Mouse (Mus musculus) megakaryocyte, embryonic 14.5 days (primary cell): Measurements from ENCODE around the gene Atn1. TPM values are rescaled to one million over a fixed set of nuclear protein-coding genes. Genes with fewer than 3 reads are reported as not detected.

Source experiments
- H3K27me3 ChIP-seq: replicated peaks from 2 replicates; pipeline ENCODE3; 2012; ENCODE audit warnings: inconsistent platforms
- H3K36me3 ChIP-seq: replicated peaks from 2 replicates; pipeline ENCODE3; 2012; ENCODE audit warnings: low read length, inconsistent platforms, mixed read lengths
- H3K4me1 ChIP-seq: 2 replicates; pipeline ENCODE4 v1.6.1; 2012; ENCODE audit warnings: inconsistent platforms
- H3K4me3 ChIP-seq: replicated peaks from 2 replicates; pipeline ENCODE3; 2012; ENCODE audit warnings: moderate library complexity, mild to moderate bottlenecking, inconsistent platforms
- H3K9me3 ChIP-seq: 2 replicates; pipeline ENCODE4 v1.6.1; 2012; ENCODE audit warnings: inconsistent platforms
- FLI1 ChIP-seq: IDR thresholded peaks from 2 replicates; pipeline ENCODE4 v1.6.1; 2012; ENCODE audit warnings: low read length, inconsistent platforms, mixed read lengths
- GATA1 ChIP-seq: IDR thresholded peaks from 3 replicates; pipeline ENCODE4 v1.6.1; 2012; ENCODE audit warnings: mixed read lengths, low read length, inconsistent platforms, borderline replicate concordance
- polyA plus RNA-seq: library from polyadenylated mRNA; stranded (reverse); fragments of >175 nt; gene quantifications from 2 replicates; pipeline ENCODE4 v1.2.3, GENCODE M21; 2012; ENCODE audit warnings: low replicate concordance; ENCODE audit not compliant: insufficient read depth

Gene Atn1
- polyA plus RNA-seq, 1 experiment = 38.5 TPM

- Histone ChIP-seq H3K27me3 (no peaks in the 10 kb centered on the region), H3K9me3 (no peaks in the 10 kb centered on the region), H3K4me3 (peak overlapping the region; percentile 96), H3K4me1 (peaks cover 80% of the 10 kb centered on the region), H3K36me3 (peaks cover 67% of the 10 kb centered on the region)
- no peak for TF ChIP-seq GATA1
- TF ChIP-seq FLI1 = no peak
Observed at GRCm38 (mm10) chr6:124712918-124713317, 43.4 kb downstream of the Atn1 start.

- Histone ChIP-seq H3K27me3 (no peaks in the 10 kb centered on the region), H3K9me3 (no peaks in the 10 kb centered on the region), H3K36me3 (peaks cover 67% of the 10 kb centered on the region), H3K4me3 (peak within 1 kb of the TSS; percentile 96), H3K4me1 (peaks cover 81% of the 10 kb centered on the region)
- TF ChIP-seq GATA1 = no peak
- TF ChIP-seq FLI1 = peak; percentile 84
Observed at GRCm38 (mm10) chr6:124711824-124712782, 44.2 kb downstream of the Atn1 start, which contains the start of the genes Emg1 and Phb2. Gene Emg1 (minus strand): TSS chr6:124712178. Gene Phb2 (plus strand): TSS chr6:124712336.

DNA sequence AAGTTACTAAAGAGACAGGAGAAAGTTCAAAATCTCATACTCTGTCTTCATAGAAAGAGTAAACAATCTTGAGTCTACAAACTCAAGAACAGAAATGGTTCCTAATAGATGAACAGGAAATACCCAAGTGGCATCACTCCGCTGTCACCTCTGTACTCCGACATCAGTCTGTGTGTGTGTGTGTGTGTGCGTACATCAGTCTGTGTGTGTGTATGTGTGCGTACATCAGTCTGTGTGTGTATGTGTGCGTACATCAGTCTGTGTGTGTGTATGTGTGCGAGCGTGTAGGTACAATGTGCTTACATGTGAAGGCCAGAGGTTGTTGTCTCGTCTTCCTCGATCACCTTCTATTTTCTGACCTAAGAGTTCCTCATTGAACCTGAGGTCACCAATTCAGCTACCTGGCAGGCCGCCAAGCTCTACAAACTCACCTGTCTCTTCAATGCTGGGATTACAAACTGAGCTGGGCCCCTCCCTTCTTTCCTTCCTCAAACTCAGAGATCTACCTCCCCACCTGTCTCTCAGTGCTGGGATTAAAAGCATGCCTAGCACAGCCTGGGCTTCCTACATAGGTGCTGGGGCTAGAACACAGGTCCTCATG lies 47.9 kb downstream of the Atn1 start:
- TF ChIP-seq GATA1 = no peak
- no peak for TF ChIP-seq FLI1
- H3K4me3 ChIP-seq = peak overlapping the region; percentile 38
- no peaks in the 10 kb centered on the region for H3K27me3 ChIP-seq
- peaks cover 62% of the 10 kb centered on the region for H3K4me1 ChIP-seq
- H3K9me3 ChIP-seq = no peaks in the 10 kb centered on the region
- H3K36me3 ChIP-seq = peaks cover 67% of the 10 kb centered on the region

DNA sequence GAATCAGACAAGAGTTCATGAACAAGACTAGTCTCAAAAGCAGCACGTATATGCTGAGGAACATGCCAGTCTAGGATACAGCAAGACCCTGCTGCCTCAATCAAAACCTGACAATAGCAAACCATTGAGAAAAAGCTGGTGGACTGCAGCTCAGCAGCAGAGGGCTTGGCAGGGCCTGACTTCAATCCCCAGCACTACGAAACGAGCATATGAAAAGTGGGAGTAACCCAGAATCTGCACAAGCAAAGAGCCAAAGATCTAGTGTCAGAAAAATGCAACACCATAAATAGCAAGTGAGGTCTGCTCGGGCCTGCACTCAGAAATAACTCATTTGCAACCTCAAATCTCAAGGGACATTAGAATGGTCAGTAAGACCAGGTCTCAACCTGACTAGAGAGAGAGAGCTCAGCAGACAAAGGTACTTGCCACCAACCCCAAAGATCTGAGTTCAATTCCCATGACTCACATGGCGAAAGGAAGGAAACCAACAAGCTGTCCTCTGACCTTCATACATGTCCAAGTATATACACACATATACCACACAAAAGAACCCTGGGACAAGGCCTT lies 50.2 kb downstream of the Atn1 start:
- Histone ChIP-seq H3K36me3 (peaks cover 87% of the 10 kb centered on the region), H3K27me3 (no peaks in the 10 kb centered on the region), H3K4me1 (peaks cover 65% of the 10 kb centered on the region), H3K9me3 (no peaks in the 10 kb centered on the region), H3K4me3 (no peak overlapping the region)
- no peak for TF ChIP-seq FLI1
- no peak for TF ChIP-seq GATA1

- Histone ChIP-seq H3K4me1 (peaks cover 57% of the 10 kb centered on the region), H3K9me3 (no peaks in the 10 kb centered on the region), H3K36me3 (peaks cover 99% of the 10 kb centered on the region), H3K4me3 (no peak overlapping the region), H3K27me3 (no peaks in the 10 kb centered on the region)
- TF ChIP-seq GATA1 = no peak
- no peak for TF ChIP-seq FLI1
Observed at GRCm38 (mm10) chr6:124704417-124704816, 51.9 kb downstream of the Atn1 start.

- Histone ChIP-seq H3K4me1 (peaks cover 55% of the 10 kb centered on the region), H3K9me3 (no peaks in the 10 kb centered on the region), H3K36me3 (peaks cover 99% of the 10 kb centered on the region), H3K4me3 (no peak overlapping the region), H3K27me3 (no peaks in the 10 kb centered on the region)
- TF ChIP-seq GATA1 = no peak
- no peak for TF ChIP-seq FLI1
Observed at GRCm38 (mm10) chr6:124703789-124704188, 52.5 kb downstream of the Atn1 start.

- TF ChIP-seq GATA1 = no peak
- no peak for TF ChIP-seq FLI1
- H3K9me3 ChIP-seq = no peaks in the 10 kb centered on the region
- H3K4me1 ChIP-seq = peaks cover 45% of the 10 kb centered on the region
- H3K4me3 ChIP-seq = no peak overlapping the region
- H3K36me3 ChIP-seq = peaks cover 99% of the 10 kb centered on the region
- H3K27me3 ChIP-seq = no peaks in the 10 kb centered on the region
Observed at GRCm38 (mm10) chr6:124702784-124703103, 53.6 kb downstream of the Atn1 start.

DNA sequence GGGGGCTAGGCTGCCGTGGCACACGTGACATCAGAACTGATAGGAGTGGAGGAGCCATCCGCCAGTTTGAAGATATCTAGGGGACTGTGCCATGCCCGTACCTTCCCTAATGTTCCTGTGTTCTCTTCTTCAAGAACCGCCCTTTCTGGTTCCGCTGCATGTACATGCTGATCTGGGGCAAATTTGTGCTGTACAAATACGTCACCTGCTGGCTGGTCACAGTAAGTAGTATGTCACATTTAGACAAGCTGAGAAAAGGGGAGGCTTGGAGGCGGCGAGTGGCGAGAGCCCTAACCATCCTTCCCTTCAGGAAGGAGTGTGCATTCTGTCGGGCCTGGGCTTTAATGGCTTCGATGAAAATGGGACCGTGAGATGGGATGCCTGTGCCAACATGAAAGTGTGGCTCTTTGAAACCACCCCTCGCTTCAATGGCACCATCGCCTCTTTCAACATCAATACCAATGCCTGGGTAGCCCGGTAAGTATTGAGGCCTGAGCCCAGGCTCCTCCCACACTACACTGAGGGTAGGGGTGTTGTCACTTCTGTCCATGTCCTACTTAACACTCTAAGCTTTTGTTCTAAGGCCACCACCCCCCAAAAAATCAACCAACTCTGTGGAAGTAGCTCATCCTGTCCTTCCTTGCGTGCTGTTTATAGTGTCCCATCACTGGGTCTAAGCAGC lies 54.1 kb downstream of the Atn1 start:
- no peaks in the 10 kb centered on the region for H3K27me3 ChIP-seq
- peaks cover 99% of the 10 kb centered on the region for H3K36me3 ChIP-seq
- peaks cover 42% of the 10 kb centered on the region for H3K4me1 ChIP-seq
- no peaks in the 10 kb centered on the region for H3K9me3 ChIP-seq
- no peak overlapping the region for H3K4me3 ChIP-seq
- TF ChIP-seq GATA1 (no peak), FLI1 (no peak)

GRCm38 (mm10) chr6:124701338-124701737 lies 55.0 kb downstream of the Atn1 start:
- H3K27me3 ChIP-seq = no peaks in the 10 kb centered on the region
- H3K36me3 ChIP-seq = peaks cover 100% of the 10 kb centered on the region
- TF ChIP-seq GATA1 (no peak), FLI1 (no peak)
- H3K4me1 ChIP-seq = peaks cover 44% of the 10 kb centered on the region
- no peak overlapping the region for H3K4me3 ChIP-seq
- no peaks in the 10 kb centered on the region for H3K9me3 ChIP-seq
